In genomic region chr2:181224994-181225393, GRCm38 (mm10) we compare ENCODE assay signal across 31 mouse cellular contexts. TPM values are rescaled to one million over a fixed set of nuclear protein-coding genes. Genes with fewer than 3 reads are reported as not detected.
A peak's percentile ranks its signal among the peaks of the same experiment; 100 is the strongest.
DNase-seq lines count a peak whose midpoint lies in the region; ATAC-seq and TF ChIP-seq lines count a peak whose summit lies in the region.
"Had no signal": no experiment of that assay in that cellular context is flagged by ENCODE, and none has a peak within 500 bp of the region (broad histone marks: within the 10 kb centered on the region; RNA-seq: fewer than 3 reads in every experiment).

No protein-coding gene starts in this region.

- no peak for TF ChIP-seq CTCF in intestine, postnatal 0 days (IDR thresholded peaks at IDR 0.05; ENCODE audit: low read depth)

- peaks cover 2% of the 10 kb centered on the region; the same call in 1 of the 2 replicates for H3K4me1 ChIP-seq in intestine, embryonic 16.5 days (ENCODE audit: control insufficient read depth, insufficient read depth, low read length)
- peaks cover 2% of the 10 kb centered on the region for H3K4me1 ChIP-seq in intestine, embryonic 15.5 days (replicated peaks)
- peaks cover 4% of the 10 kb centered on the region for H3K4me1 ChIP-seq in liver, embryonic 16.5 days (ENCODE audit: control insufficient read depth, low read depth, low read length)
- no peaks in the 10 kb centered on the region for H3K4me1 ChIP-seq in intestine, postnatal 0 days (replicated peaks; ENCODE audit: control insufficient read depth, insufficient read depth, low read length)

- WGBS in intestine, embryonic 16.5 days, result 70% methylated on average over 2 of the region's 2 CpGs
- WGBS in intestine, embryonic 15.5 days, result 74% methylated on average over 2 of the region's 2 CpGs
- 58% methylated on average over 2 of the region's 2 CpGs for WGBS in liver, embryonic 16.5 days (ENCODE audit: insufficient replicate concordance)
- 43% methylated on average over 2 of the region's 2 CpGs for WGBS in intestine, postnatal 0 days

- H3K27me3 ChIP-seq in intestine, embryonic 16.5 days (replicated peaks; ENCODE audit: control insufficient read depth, insufficient read depth, low read length), result no peaks in the 10 kb centered on the region
- H3K27me3 ChIP-seq in intestine, embryonic 15.5 days (replicated peaks), result no peaks in the 10 kb centered on the region
- H3K27me3 ChIP-seq in liver, embryonic 16.5 days (ENCODE audit: control insufficient read depth, insufficient read depth, low read depth, low read length), result peaks cover 10% of the 10 kb centered on the region
- H3K27me3 ChIP-seq in intestine, postnatal 0 days (replicated peaks; ENCODE audit: control insufficient read depth, insufficient read depth, low read length), result no peaks in the 10 kb centered on the region
- H3K27me3 ChIP-seq: CH12.LX; embryonic facial prominence, embryonic 13.5 days; embryonic facial prominence, embryonic 15.5 days; Patski had no signal

- H3K27ac ChIP-seq in intestine, embryonic 16.5 days (ENCODE audit: low read length), result no peak overlapping the region
- no peak overlapping the region for H3K27ac ChIP-seq in intestine, embryonic 15.5 days
- no peak overlapping the region for H3K27ac ChIP-seq in liver, embryonic 16.5 days (ENCODE audit: low read length)
- H3K27ac ChIP-seq in intestine, postnatal 0 days (ENCODE audit: low read depth, low read length), result peak overlapping the region; percentile 71
- H3K27ac ChIP-seq: embryonic facial prominence, embryonic 13.5 days; embryonic facial prominence, embryonic 15.5 days; forebrain, embryonic 10.5 days; forebrain, embryonic 12.5 days had no signal

- DNase-seq in liver, result no peak
- no peak for DNase-seq in heart, postnatal 25 days (ENCODE audit: low spot score)
- DNase-seq: adrenal gland, adult 8-10 months; adrenal gland, postnatal 14 days; adrenal gland, postnatal 36 days; B cell, adult 2 months; cerebellum, adult 11-12 months; cerebellum, adult 2 months; cerebellum, adult 9-10 months; cerebellum, postnatal 10 days; cerebellum, postnatal 25 days; embryo, embryonic 11 days had no signal

- H3K9me3 ChIP-seq in intestine, embryonic 16.5 days (ENCODE audit: control insufficient read depth, low read length), result no peaks in the 10 kb centered on the region
- H3K9me3 ChIP-seq in intestine, embryonic 15.5 days, result no peaks in the 10 kb centered on the region
- no peaks in the 10 kb centered on the region for H3K9me3 ChIP-seq in liver, embryonic 16.5 days (replicated peaks; ENCODE audit: control insufficient read depth, low read length)
- no peaks in the 10 kb centered on the region for H3K9me3 ChIP-seq in intestine, postnatal 0 days (ENCODE audit: control insufficient read depth)
- H3K9me3 ChIP-seq: embryonic facial prominence, embryonic 13.5 days; embryonic facial prominence, embryonic 15.5 days; forebrain, embryonic 10.5 days; forebrain, embryonic 12.5 days; G1E had no signal

- peak; percentile 32; the same call in 1 of the 2 replicates for ATAC-seq in intestine, embryonic 16.5 days
- ATAC-seq in intestine, embryonic 15.5 days, result no peak
- 0 out of 2 replicates have a peak, but pooled peaks have one; percentile 12 for ATAC-seq in liver, embryonic 16.5 days (ENCODE audit: low read depth)
- ATAC-seq in intestine, postnatal 0 days, result peak; percentile 53
- ATAC-seq: activated CD4-positive, CD25-positive, alpha-beta regulatory T cell, adult 4 months; CD4-positive, CD25-positive, alpha-beta regulatory T cell, adult 4 months; forebrain, embryonic 14.5 days; forebrain, embryonic 16.5 days; Patski had no signal

- H3K4me2 ChIP-seq in intestine, embryonic 16.5 days (ENCODE audit: low read depth, low read length), result no peak overlapping the region
- H3K4me2 ChIP-seq in intestine, embryonic 15.5 days (replicated peaks), result no peak overlapping the region
- H3K4me2 ChIP-seq in liver, embryonic 16.5 days (ENCODE audit: low read depth, low read length), result no peak overlapping the region
- no peak overlapping the region for H3K4me2 ChIP-seq in intestine, postnatal 0 days (replicated peaks; ENCODE audit: low read depth)
- H3K4me2 ChIP-seq: embryonic facial prominence, embryonic 13.5 days; embryonic facial prominence, embryonic 15.5 days; forebrain, embryonic 12.5 days had no signal

- intact Hi-C loops in heart, postnatal 25 days (cut with DNase I), result no loop called here

- H3K36me3 ChIP-seq in intestine, embryonic 16.5 days (ENCODE audit: control insufficient read depth, insufficient read depth, low read length), result peaks cover 3% of the 10 kb centered on the region; the same call in 1 of the 2 replicates
- no peaks in the 10 kb centered on the region for H3K36me3 ChIP-seq in intestine, embryonic 15.5 days
- 0 out of 2 replicates have a peak, but pooled peaks cover 8% of the 10 kb centered on the region for H3K36me3 ChIP-seq in liver, embryonic 16.5 days (ENCODE audit: control insufficient read depth, insufficient read depth)
- peaks cover 42% of the 10 kb centered on the region for H3K36me3 ChIP-seq in intestine, postnatal 0 days (ENCODE audit: control insufficient read depth, insufficient read depth)
- H3K36me3 ChIP-seq: embryonic facial prominence, embryonic 13.5 days; forebrain, embryonic 10.5 days; forebrain, embryonic 12.5 days had no signal

- no peak overlapping the region for H3K9ac ChIP-seq in intestine, embryonic 16.5 days (ENCODE audit: low read depth, low read length)
- no peak overlapping the region for H3K9ac ChIP-seq in intestine, embryonic 15.5 days
- no peak overlapping the region for H3K9ac ChIP-seq in liver, embryonic 16.5 days (ENCODE audit: low read depth, low read length)
- H3K9ac ChIP-seq in intestine, postnatal 0 days (ENCODE audit: low read depth, low read length), result no peak overlapping the region
- H3K9ac ChIP-seq: embryonic facial prominence, embryonic 13.5 days; embryonic facial prominence, embryonic 15.5 days; forebrain, embryonic 12.5 days had no signal

- H3K4me3 ChIP-seq in intestine, embryonic 16.5 days (ENCODE audit: low read length), result no peak overlapping the region
- H3K4me3 ChIP-seq in intestine, embryonic 15.5 days (replicated peaks), result no peak overlapping the region
- H3K4me3 ChIP-seq in liver, embryonic 16.5 days (ENCODE audit: low read depth, low read length), result no peak overlapping the region
- no peak overlapping the region for H3K4me3 ChIP-seq in intestine, postnatal 0 days (ENCODE audit: low read depth, low read length)
- H3K4me3 ChIP-seq: embryonic facial prominence, embryonic 13.5 days; embryonic facial prominence, embryonic 15.5 days; erythroblast, embryonic 14.5 days; forebrain, embryonic 10.5 days; forebrain, embryonic 12.5 days had no signal

RNA-seq across cellular contexts. Expression of gene Fndc11, which starts 5.2 kb away (rescaled TPM):
- 0.18 TPM in 1 of 2 replicates, not detected in the other for polyA plus RNA-seq in intestine, embryonic 16.5 days (2015; fragmentation: Nextera tagmentation; extraction: Ambion mirVana)
- polyA plus RNA-seq in intestine, embryonic 15.5 days (2015; fragmentation: Nextera tagmentation; extraction: Ambion mirVana), result not detected in 2 replicates
- 0.15 and 0.33 TPM in 2 replicates for polyA plus RNA-seq in liver, embryonic 16.5 days (2015; fragmentation: Nextera tagmentation; extraction: Ambion mirVana)
- polyA plus RNA-seq in intestine, postnatal 0 days (2015; fragmentation: Nextera tagmentation; extraction: Ambion mirVana), result 0.13 TPM in 1 of 2 replicates, not detected in the other
- not detected for total RNA-seq in heart, postnatal 25 days (2021)
- total RNA-seq: adrenal gland, postnatal 14 days; adrenal gland, postnatal 36 days; common myeloid progenitor, adult 5-6 weeks; G1E had no signal
- polyA plus RNA-seq: cerebellum, adult 2 months; embryonic facial prominence, embryonic 11.5 days; embryonic facial prominence, embryonic 13.5 days; forebrain, embryonic 16.5 days; G1E; Patski had no signal

RNA-seq across cellular contexts. Expression of gene Srms, which starts 12.0 kb away (rescaled TPM):
- polyA plus RNA-seq in intestine, embryonic 16.5 days (2015; fragmentation: Nextera tagmentation; extraction: Ambion mirVana), result 0.10 and 0.20 TPM in 2 replicates
- polyA plus RNA-seq in intestine, embryonic 15.5 days (2015; fragmentation: Nextera tagmentation; extraction: Ambion mirVana), result 0.05 TPM in 1 of 2 replicates, not detected in the other
- 0.51 and 0.54 TPM in 2 replicates for polyA plus RNA-seq in liver, embryonic 16.5 days (2015; fragmentation: Nextera tagmentation; extraction: Ambion mirVana)
- polyA plus RNA-seq in intestine, postnatal 0 days (2015; fragmentation: Nextera tagmentation; extraction: Ambion mirVana), result 0.17 and 0.20 TPM in 2 replicates
- total RNA-seq in heart, postnatal 25 days (2021), result under 1 TPM; 0.25 to 0.42 TPM
- total RNA-seq: common myeloid progenitor, adult 5-6 weeks had no signal
- polyA plus RNA-seq: embryonic facial prominence, embryonic 11.5 days; embryonic facial prominence, embryonic 13.5 days; forebrain, embryonic 12.5 days; G1E; Patski had no signal

RNA-seq across cellular contexts. Expression of gene Helz2, which starts 16.8 kb away (rescaled TPM):
- polyA plus RNA-seq in intestine, embryonic 16.5 days (2015; fragmentation: Nextera tagmentation; extraction: Ambion mirVana), result 2.2 and 3.7 TPM in 2 replicates
- 2.2 and 2.8 TPM in 2 replicates for polyA plus RNA-seq in intestine, embryonic 15.5 days (2015; fragmentation: Nextera tagmentation; extraction: Ambion mirVana)
- 2.6 and 3.2 TPM in 2 replicates for polyA plus RNA-seq in liver, embryonic 16.5 days (2015; fragmentation: Nextera tagmentation; extraction: Ambion mirVana)
- polyA plus RNA-seq in intestine, postnatal 0 days (2015; fragmentation: Nextera tagmentation; extraction: Ambion mirVana), result 5.7 and 6.9 TPM in 2 replicates
- 1 to 10 TPM; 8.4 to 9.5 TPM for total RNA-seq in heart, postnatal 25 days (2021)

RNA-seq across cellular contexts. Expression of gene Ptk6, which starts 22.4 kb away (rescaled TPM):
- 0.45 and 0.70 TPM in 2 replicates for polyA plus RNA-seq in intestine, embryonic 16.5 days (2015; fragmentation: Nextera tagmentation; extraction: Ambion mirVana)
- polyA plus RNA-seq in intestine, embryonic 15.5 days (2015; fragmentation: Nextera tagmentation; extraction: Ambion mirVana), result 0.14 and 0.21 TPM in 2 replicates
- 0.15 and 0.27 TPM in 2 replicates for polyA plus RNA-seq in liver, embryonic 16.5 days (2015; fragmentation: Nextera tagmentation; extraction: Ambion mirVana)
- polyA plus RNA-seq in intestine, postnatal 0 days (2015; fragmentation: Nextera tagmentation; extraction: Ambion mirVana), result 1.9 and 2.4 TPM in 2 replicates
- total RNA-seq in heart, postnatal 25 days (2021), result not detected
- total RNA-seq: adrenal gland, adult 18-20 months; adrenal gland, postnatal 36 days; common myeloid progenitor, adult 5-6 weeks had no signal
- polyA plus RNA-seq: activated CD4-positive, CD25-positive, alpha-beta regulatory T cell, adult 4 months; embryonic facial prominence, embryonic 11.5 days; embryonic facial prominence, embryonic 13.5 days; erythroblast, embryonic 14.5 days; forebrain, embryonic 10.5 days; forebrain, embryonic 12.5 days; forebrain, embryonic 14.5 days; forebrain, embryonic 16.5 days; G1E; Patski had no signal

RNA-seq across cellular contexts. Expression of gene Ppdpf, which starts 37.9 kb away (rescaled TPM):
- polyA plus RNA-seq in intestine, embryonic 16.5 days (2015; fragmentation: Nextera tagmentation; extraction: Ambion mirVana), result 275 and 287 TPM in 2 replicates
- 264 and 275 TPM in 2 replicates for polyA plus RNA-seq in intestine, embryonic 15.5 days (2015; fragmentation: Nextera tagmentation; extraction: Ambion mirVana)
- polyA plus RNA-seq in liver, embryonic 16.5 days (2015; fragmentation: Nextera tagmentation; extraction: Ambion mirVana), result 92.7 and 94.4 TPM in 2 replicates
- 197 TPM in 2 replicates for polyA plus RNA-seq in intestine, postnatal 0 days (2015; fragmentation: Nextera tagmentation; extraction: Ambion mirVana)
- total RNA-seq in heart, postnatal 25 days (2021), result 10 to 100 TPM; 52.0 to 55.5 TPM
